17 mouse cellular contexts compared by ENCODE assay signal in the genomic region with DNA sequence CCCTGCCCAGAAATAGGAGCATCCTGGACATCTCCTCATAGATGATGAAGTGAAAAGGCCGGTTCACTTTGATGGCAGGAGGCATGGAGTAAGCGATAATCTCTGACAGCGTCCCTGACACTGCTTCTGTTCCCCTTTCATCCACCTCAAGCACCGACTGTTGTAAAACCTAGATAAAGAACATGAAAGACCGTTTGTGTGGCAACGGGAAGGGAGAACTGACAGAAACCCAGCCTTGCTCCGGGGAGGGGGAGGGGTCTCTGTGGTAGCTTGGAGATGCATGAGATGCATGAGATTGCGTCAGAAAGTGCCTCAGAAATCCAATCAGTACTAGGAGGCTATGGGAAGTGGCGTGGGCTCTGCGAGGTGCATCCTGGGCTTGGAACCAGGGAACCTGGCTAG. TPM values are rescaled to one million over a fixed set of nuclear protein-coding genes. Genes with fewer than 3 reads are reported as not detected.
"Had no signal": no experiment of that assay in that cellular context is flagged by ENCODE, and none has a peak within 500 bp of the region (broad histone marks: within the 10 kb centered on the region; RNA-seq: fewer than 3 reads in every experiment).

No protein-coding gene starts in this region.

- H3K36me3 ChIP-seq: limb, embryonic 13.5 days; midbrain, embryonic 15.5 days; neural tube, embryonic 12.5 days had no signal

- H3K4me2 ChIP-seq: limb, embryonic 13.5 days; liver, embryonic 13.5 days; midbrain, embryonic 15.5 days; neural tube, embryonic 12.5 days had no signal

- H3K4me1 ChIP-seq: limb, embryonic 13.5 days; midbrain, embryonic 15.5 days; neural tube, embryonic 12.5 days had no signal

- DNase-seq: kidney, adult 11 months; kidney, adult 9 months; kidney, postnatal 36 days; left cerebral cortex, postnatal 4 days; liver, embryonic 13.5 days; lung, adult 2 months; spleen, adult 18-20 months; thymus, postnatal 4 days had no signal

- ATAC-seq: lung, postnatal 0 days; midbrain, embryonic 15.5 days had no signal

- H3K9ac ChIP-seq: limb, embryonic 13.5 days; liver, embryonic 13.5 days; midbrain, embryonic 15.5 days; neural tube, embryonic 12.5 days had no signal

- H3K27ac ChIP-seq: kidney, postnatal 0 days; layer of hippocampus, adult 2 months; limb, embryonic 13.5 days; liver, embryonic 13.5 days; macrophage; midbrain, embryonic 15.5 days; neural tube, embryonic 12.5 days had no signal

- H3K27me3 ChIP-seq: limb, embryonic 13.5 days; liver, embryonic 13.5 days; midbrain, embryonic 15.5 days; neural tube, embryonic 12.5 days had no signal

- H3K9me3 ChIP-seq: limb, embryonic 13.5 days; liver, embryonic 13.5 days; midbrain, embryonic 15.5 days; neural tube, embryonic 12.5 days had no signal

- H3K4me3 ChIP-seq: layer of hippocampus, adult 2 months; limb, embryonic 13.5 days; liver, embryonic 13.5 days; midbrain, embryonic 15.5 days; neural tube, embryonic 12.5 days had no signal

RNA-seq across cellular contexts. Expression of a gene that starts 14.4 kb away (rescaled TPM):
- polyA plus RNA-seq: limb, embryonic 13.5 days; macrophage; testis, adult 2 months had no signal

RNA-seq across cellular contexts. Expression of a gene that starts 40.2 kb away (rescaled TPM):
- polyA plus RNA-seq: lung, adult 2 months; lung, postnatal 0 days; macrophage; midbrain, embryonic 15.5 days had no signal

RNA-seq across cellular contexts. Expression of a gene that starts 59.1 kb away (rescaled TPM):
- polyA plus RNA-seq: kidney, postnatal 0 days; limb, embryonic 13.5 days; lung, adult 2 months; lung, postnatal 0 days; macrophage; midbrain, embryonic 15.5 days; neural tube, embryonic 12.5 days; stomach, embryonic 14.5 days had no signal
